Mouse (Mus musculus) liver, embryonic 15.5 days (tissue): Measurements from ENCODE around the gene Exoc5. TPM values are rescaled to one million over a fixed set of nuclear protein-coding genes. Genes with fewer than 3 reads are reported as not detected.

Experiments used
- ATAC-seq: fragments of 200-750 bp; cut with Nextera tagmentation; 2 replicates; pipeline ENCODE4 v1.8.0; 2017; ENCODE audit warnings: moderate number of reproducible peaks, mild to moderate bottlenecking, moderate library complexity; ENCODE audit not compliant: insufficient read depth
- H3K27ac ChIP-seq: fragments of 300-500 bp; sonication (generic); replicated peaks from 2 replicates; pipeline ENCODE4 v1.5.1; 2015; ENCODE audit warnings: mild to moderate bottlenecking, inconsistent platforms
- H3K27me3 ChIP-seq: fragments of 300-500 bp; sonication (generic); 2 replicates; pipeline ENCODE4 v1.6.1; 2015; ENCODE audit warnings: mild to moderate bottlenecking, inconsistent platforms
- H3K36me3 ChIP-seq: fragments of 300-500 bp; sonication (generic); replicated peaks from 2 replicates; pipeline ENCODE4 v1.6.1; 2015; ENCODE audit warnings: moderate library complexity, mild to moderate bottlenecking, inconsistent platforms
- H3K4me1 ChIP-seq: fragments of 300-500 bp; sonication (generic); replicated peaks from 2 replicates; pipeline ENCODE4 v1.6.1; 2015; ENCODE audit warnings: inconsistent platforms
- H3K4me2 ChIP-seq: fragments of 300-500 bp; sonication (generic); 2 replicates; pipeline ENCODE4 v1.6.1; 2015; ENCODE audit warnings: moderate library complexity, mild to moderate bottlenecking, inconsistent platforms
- H3K4me3 ChIP-seq: fragments of 300-500 bp; sonication (generic); replicated peaks from 2 replicates; pipeline ENCODE4 v1.5.1; 2015; ENCODE audit warnings: mild to moderate bottlenecking, inconsistent platforms
- H3K9ac ChIP-seq: fragments of 300-500 bp; sonication (generic); 2 replicates; pipeline ENCODE4 v1.6.1; 2015; ENCODE audit warnings: moderate library complexity, mild to moderate bottlenecking, inconsistent platforms
- H3K9me3 ChIP-seq: fragments of 300-500 bp; sonication (generic); replicated peaks from 2 replicates; pipeline ENCODE4 v1.6.1; 2016; ENCODE audit warnings: inconsistent platforms
- WGBS: fragments of 180-500 bp; shearing (Covaris S2); methylation state at CpG from one replicate; pipeline ENCODE4 v1.1.7; 2015; ENCODE audit warnings: mixed read lengths; ENCODE audit not compliant: insufficient replicate concordance; 5-methylcytosine and 5-hydroxymethylcytosine counted together
- polyA plus RNA-seq: library from polyadenylated mRNA; unstranded; fragments of >200 nt; fragmentation: Nextera tagmentation; extraction: Ambion mirVana; gene quantifications from 2 replicates; pipeline ENCODE4 v1.2.1, GENCODE M21; 2015

Gene Exoc5
- polyA plus RNA-seq, 1 experiment from 2014 or later = 19.4 TPM

DNA sequence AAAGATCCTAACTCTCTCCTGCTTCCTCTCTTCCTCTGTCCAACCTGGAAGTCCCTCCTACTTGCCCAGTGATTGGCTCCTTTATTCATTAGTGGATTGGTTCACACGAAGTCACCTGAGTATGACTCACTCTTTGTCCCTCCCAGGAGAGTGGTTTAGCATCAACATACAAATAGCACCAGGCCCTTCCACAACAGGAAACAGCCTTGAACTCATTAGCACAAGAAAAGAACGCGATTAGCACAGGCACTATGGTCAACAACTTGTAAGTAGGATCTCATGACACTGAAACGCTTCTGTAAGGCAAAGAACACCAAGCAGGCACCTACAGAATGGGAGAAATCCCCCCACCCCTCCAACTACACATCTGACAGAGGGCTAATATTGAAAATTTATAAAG lies 67.7 kb downstream of the Exoc5 start:
- no peak overlapping the region for H3K4me2 ChIP-seq
- H3K27me3 ChIP-seq = no peaks in the 10 kb centered on the region
- no peaks in the 10 kb centered on the region for H3K4me1 ChIP-seq
- H3K36me3 ChIP-seq = no peaks in the 10 kb centered on the region
- H3K27ac ChIP-seq = no peak overlapping the region
- H3K4me3 ChIP-seq = no peak overlapping the region
- H3K9me3 ChIP-seq = no peaks in the 10 kb centered on the region
- 32% methylated on average over 4 of the region's 4 CpGs for WGBS
- no peak overlapping the region for H3K9ac ChIP-seq
- ATAC-seq = no peak

DNA sequence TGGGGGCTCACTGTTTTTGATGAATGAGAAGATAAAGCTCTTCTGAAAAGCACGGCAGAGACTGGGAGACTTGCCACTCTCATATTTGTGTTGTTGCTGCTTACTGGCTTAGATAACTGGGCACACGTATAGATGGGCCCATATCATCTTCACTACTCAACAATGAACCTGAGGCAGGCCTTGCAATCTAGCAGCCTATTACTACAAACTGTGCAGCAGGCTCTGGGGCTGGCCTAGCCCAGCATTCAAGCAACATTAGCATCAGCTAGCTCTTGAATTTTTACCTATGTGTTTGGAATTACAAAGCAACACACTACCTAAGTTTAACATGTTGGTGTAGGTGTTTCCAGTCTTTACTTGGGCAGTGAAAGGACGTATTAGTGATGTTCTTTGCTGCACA lies 72.6 kb downstream of the Exoc5 start:
- no peaks in the 10 kb centered on the region for H3K36me3 ChIP-seq
- no peak overlapping the region for H3K27ac ChIP-seq

DNA sequence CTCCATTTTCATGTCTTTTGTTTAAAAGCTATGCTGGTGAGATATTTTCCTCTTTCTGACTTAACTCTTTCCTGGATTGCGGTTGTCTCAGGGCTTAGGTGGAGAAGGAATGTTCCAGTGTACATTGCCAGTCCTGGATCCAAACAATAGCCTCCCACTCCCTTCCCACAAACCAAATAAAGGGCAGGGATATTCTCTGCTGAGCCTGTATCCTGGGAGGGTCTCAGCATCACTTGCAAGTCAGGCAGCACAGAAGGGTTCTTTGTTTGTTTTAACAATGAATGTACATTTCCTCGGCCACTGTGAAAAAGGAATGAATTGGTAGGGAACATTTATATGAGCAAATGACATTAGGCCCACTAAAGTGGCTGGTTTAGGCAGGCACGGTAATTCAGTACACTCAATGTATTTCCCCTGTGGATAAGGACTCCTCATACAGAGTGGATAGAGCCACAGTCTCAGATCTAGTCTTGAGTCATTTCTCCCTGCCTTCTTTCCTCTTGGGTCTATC lies 74.3 kb downstream of the Exoc5 start:
- Histone ChIP-seq H3K4me3 (no peak overlapping the region), H3K27ac (no peak overlapping the region), H3K9ac (no peak overlapping the region), H3K4me1 (no peaks in the 10 kb centered on the region), H3K27me3 (peaks cover 9% of the 10 kb centered on the region), H3K36me3 (no peaks in the 10 kb centered on the region), H3K4me2 (no peak overlapping the region), H3K9me3 (no peaks in the 10 kb centered on the region)
- no peak for ATAC-seq
- 51% methylated on average over 3 of the region's 3 CpGs for WGBS

More for the DNA sequence above, 72.6 kb downstream of the Exoc5 start:
- no peak for ATAC-seq
- Histone ChIP-seq H3K9me3 (no peaks in the 10 kb centered on the region), H3K4me3 (no peak overlapping the region), H3K27me3 (peaks cover 9% of the 10 kb centered on the region), H3K4me2 (no peak overlapping the region), H3K4me1 (no peaks in the 10 kb centered on the region), H3K9ac (no peak overlapping the region)
- WGBS = 52% methylated on average over 3 of the region's 3 CpGs

DNA sequence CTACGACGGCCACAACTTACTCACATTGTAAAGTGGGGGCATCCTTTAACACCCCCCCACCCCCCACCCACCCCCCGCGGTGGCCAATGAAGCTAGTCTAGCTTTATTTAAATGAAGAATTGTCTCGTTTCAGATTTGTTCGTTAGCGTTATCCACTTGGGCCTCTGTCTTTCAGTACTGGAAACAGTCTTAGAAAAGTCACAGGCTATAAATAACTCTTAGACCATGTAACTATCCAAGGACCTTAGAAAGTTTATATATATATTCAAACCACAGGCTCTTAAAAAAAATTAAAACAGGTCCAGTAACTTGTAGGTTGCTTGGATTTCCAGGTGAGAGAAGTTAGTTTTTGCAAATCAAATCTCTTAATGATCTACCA lies 75.3 kb downstream of the Exoc5 start:
- Histone ChIP-seq H3K4me2 (no peak overlapping the region), H3K9ac (no peak overlapping the region), H3K4me3 (no peak overlapping the region), H3K27me3 (peaks cover 9% of the 10 kb centered on the region), H3K36me3 (no peaks in the 10 kb centered on the region), H3K9me3 (no peaks in the 10 kb centered on the region), H3K27ac (no peak overlapping the region), H3K4me1 (no peaks in the 10 kb centered on the region)
- WGBS = 11% methylated on average over 7 of the region's 7 CpGs
- ATAC-seq = no peak

DNA sequence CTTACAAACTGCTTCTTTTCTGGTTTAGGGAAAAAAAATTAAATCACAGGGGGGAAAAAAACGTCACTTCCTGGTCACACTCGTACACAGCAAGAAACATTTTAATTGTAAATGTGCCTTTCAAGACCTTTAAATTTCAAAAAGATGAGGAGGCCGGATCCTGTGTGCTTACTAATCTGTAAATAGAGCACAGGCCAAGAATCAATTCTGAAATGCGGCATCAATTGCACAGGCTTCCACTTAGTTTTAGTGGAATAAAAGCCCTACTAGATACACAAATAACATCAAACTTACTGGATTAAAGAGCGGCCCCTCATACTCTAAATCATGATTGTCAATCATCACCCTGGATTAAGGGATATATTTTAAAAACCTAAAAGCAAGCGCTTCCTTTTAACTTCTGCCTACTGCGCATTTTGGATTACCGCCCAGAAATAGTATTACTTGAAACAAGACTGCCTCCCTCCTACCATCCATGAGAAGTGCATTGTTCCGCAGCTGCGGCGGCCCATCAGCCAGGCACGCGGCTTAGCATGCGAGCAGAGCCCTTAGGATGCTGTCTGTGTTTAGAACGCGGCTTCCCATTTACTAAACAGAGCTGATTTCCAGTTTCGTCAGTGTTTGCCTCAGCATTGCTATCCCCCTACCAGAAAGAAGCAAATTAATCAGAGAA lies 75.8 kb downstream of the Exoc5 start:
- Histone ChIP-seq H3K9ac (no peak overlapping the region), H3K27ac (no peak overlapping the region), H3K27me3 (peaks cover 9% of the 10 kb centered on the region), H3K4me2 (no peak overlapping the region), H3K4me1 (no peaks in the 10 kb centered on the region), H3K36me3 (no peaks in the 10 kb centered on the region), H3K9me3 (no peaks in the 10 kb centered on the region), H3K4me3 (no peak overlapping the region)
- ATAC-seq = no peak
- 22% methylated on average over 17 of the region's 17 CpGs for WGBS

DNA sequence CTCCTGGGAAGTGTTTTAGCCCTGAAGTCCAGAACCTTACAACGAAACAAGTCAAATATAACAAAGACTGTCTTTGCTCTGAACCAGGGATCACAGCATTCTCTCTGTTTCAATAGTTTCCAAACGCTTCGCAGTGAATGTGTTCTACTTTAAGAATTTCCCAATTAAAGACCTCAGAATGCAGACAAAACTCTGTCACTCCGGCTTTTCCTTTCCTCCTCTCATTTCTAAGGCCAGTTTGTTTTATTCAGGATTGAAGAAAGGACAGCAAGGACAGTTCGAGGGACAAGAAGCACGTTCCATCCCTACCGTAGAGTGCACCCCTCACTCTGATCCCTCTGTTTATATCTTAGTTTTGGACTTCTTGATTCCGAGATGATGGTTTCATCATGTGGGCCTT lies 76.6 kb downstream of the Exoc5 start:
- H3K4me3 ChIP-seq = no peak overlapping the region
- H3K36me3 ChIP-seq = no peaks in the 10 kb centered on the region
- H3K4me1 ChIP-seq = no peaks in the 10 kb centered on the region
- H3K9me3 ChIP-seq = no peaks in the 10 kb centered on the region
- no peak overlapping the region for H3K9ac ChIP-seq
- no peak overlapping the region for H3K27ac ChIP-seq
- no peak for ATAC-seq
- H3K4me2 ChIP-seq = no peak overlapping the region
- H3K27me3 ChIP-seq = peaks cover 9% of the 10 kb centered on the region
- 68% methylated on average over 8 of the region's 8 CpGs for WGBS

DNA sequence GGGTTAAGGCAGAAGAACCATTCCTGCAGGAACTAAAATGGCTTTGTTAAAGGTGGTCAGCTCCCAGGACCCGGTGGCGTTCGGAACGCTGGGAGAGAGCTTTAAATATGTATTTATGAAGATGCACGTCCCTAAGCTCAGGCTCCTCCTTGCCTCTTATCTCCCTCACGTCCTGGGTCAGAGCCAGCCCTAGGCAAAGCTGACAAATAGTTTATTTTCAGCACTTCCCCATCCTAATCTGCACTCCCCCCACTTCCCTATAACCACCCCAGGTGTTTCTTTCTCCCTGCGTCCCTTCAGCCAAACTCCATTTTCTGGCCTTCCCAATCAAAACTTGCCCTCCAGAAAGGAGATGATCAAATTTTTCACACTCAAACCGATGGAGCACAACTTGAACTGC lies 80.2 kb downstream of the Exoc5 start:
- Histone ChIP-seq H3K36me3 (no peaks in the 10 kb centered on the region), H3K4me2 (no peak overlapping the region), H3K9ac (no peak overlapping the region), H3K9me3 (no peaks in the 10 kb centered on the region), H3K4me3 (no peak overlapping the region), H3K27ac (no peak overlapping the region), H3K27me3 (peaks cover 9% of the 10 kb centered on the region), H3K4me1 (no peaks in the 10 kb centered on the region)
- 43% methylated on average over 8 of the region's 8 CpGs for WGBS
- ATAC-seq = no peak

DNA sequence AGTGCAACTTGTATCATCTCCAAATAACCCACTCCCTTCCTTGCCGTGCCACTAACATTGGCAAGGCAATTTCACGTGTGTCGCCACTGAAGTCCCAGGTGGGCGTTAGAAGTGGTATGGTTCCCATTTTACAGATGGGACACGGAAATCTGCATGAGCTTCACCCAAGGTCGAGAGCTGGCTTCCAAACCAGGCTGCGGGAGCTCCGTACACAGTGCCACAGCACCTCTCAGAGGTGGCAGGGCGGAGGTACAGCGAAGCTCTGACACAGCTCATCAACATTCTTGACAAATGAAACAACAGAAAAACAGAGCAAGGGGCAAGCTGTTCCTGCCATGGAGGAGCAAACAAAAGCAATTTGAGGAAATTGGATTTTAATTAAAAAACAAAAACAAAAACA lies 80.8 kb downstream of the Exoc5 start:
- no peak overlapping the region for H3K9ac ChIP-seq
- no peak overlapping the region for H3K4me3 ChIP-seq
- ATAC-seq = no peak
- WGBS = 39% methylated on average over 10 of the region's 10 CpGs
- H3K4me2 ChIP-seq = no peak overlapping the region
- peaks cover 5% of the 10 kb centered on the region for H3K27me3 ChIP-seq
- H3K9me3 ChIP-seq = no peaks in the 10 kb centered on the region
- H3K36me3 ChIP-seq = no peaks in the 10 kb centered on the region
- H3K27ac ChIP-seq = no peak overlapping the region
- H3K4me1 ChIP-seq = no peaks in the 10 kb centered on the region

DNA sequence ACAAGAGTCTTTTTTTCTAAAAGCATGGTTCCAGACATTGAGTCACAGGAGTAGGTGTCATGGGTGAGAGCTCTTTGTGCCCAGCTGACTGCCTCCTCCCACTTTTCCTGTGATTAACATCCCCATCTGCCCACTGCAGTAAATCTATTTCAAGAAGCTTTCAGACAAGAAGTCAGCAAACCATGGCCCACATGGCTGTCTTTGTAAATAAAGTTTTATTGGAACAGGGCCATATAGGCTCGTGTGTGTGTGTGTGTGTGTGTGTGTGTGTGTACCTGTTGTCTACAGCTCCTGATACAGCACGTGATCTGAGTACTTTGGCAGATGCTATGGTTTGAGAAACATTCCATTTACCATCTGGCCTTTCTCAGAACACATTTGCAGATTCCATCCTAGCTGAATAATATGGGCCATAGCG lies 87.5 kb downstream of the Exoc5 start:
- no peak overlapping the region for H3K4me2 ChIP-seq
- H3K27me3 ChIP-seq = no peaks in the 10 kb centered on the region
- no peak overlapping the region for H3K27ac ChIP-seq
- no peak overlapping the region for H3K9ac ChIP-seq
- H3K4me1 ChIP-seq = no peaks in the 10 kb centered on the region
- H3K36me3 ChIP-seq = no peaks in the 10 kb centered on the region
- no peak for ATAC-seq
- H3K9me3 ChIP-seq = no peaks in the 10 kb centered on the region
- H3K4me3 ChIP-seq = no peak overlapping the region
- 48% methylated on average over 3 of the region's 3 CpGs for WGBS

DNA sequence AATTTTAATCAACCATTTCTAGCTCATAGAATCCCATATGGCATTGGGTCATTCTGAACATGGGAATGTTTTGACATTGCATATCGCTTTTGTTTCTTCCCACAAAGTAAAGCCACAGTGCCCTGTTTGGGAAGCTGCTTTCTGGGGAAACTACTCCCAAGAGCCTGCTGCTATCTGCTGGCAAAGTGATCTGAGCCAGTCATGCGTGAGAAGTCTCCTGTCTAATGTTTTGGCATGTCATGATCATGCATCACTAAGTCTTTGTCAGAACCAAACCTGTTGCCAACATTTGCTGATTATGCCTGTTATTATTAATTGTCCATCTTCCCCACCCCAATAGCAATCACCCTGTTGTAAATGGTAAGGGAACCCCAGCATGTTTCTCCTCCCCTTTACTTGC lies 94.9 kb downstream of the Exoc5 start:
- Histone ChIP-seq H3K4me1 (no peaks in the 10 kb centered on the region), H3K36me3 (no peaks in the 10 kb centered on the region), H3K9ac (no peak overlapping the region), H3K27ac (no peak overlapping the region), H3K4me3 (no peak overlapping the region), H3K27me3 (no peaks in the 10 kb centered on the region), H3K4me2 (no peak overlapping the region), H3K9me3 (no peaks in the 10 kb centered on the region)
- ATAC-seq = no peak
- 47% methylated on average over 2 of the region's 2 CpGs for WGBS

DNA sequence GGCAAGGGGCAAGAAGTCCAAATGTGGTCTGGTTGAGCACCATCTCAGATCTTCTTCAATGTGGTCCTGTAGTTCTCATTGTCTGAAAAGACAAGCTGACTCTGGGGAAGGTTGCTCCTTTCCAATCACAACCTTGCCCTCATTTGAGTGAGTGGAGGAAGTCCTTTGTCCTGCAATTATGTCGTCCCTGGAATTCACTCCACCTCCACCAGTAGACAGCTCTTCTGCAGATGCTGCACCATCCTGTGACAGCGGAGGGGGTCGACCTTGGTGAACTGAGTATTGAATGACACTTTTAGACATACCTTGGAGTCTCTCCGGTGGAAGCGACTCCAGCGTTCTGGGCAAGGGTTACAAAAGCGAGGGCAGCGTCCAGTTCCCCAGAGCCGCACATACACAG lies 97.8 kb downstream of the Exoc5 start:
- ATAC-seq = no peak
- Histone ChIP-seq H3K27me3 (no peaks in the 10 kb centered on the region), H3K4me1 (no peaks in the 10 kb centered on the region), H3K9ac (no peak overlapping the region), H3K36me3 (no peaks in the 10 kb centered on the region), H3K4me3 (no peak overlapping the region), H3K9me3 (no peaks in the 10 kb centered on the region), H3K27ac (no peak overlapping the region), H3K4me2 (no peak overlapping the region)
- 75% methylated on average over 9 of the region's 9 CpGs for WGBS
